Mouse (Mus musculus) heart, adult 8-10 months (tissue): ENCODE measurements around the gene Cd2. TPM values are rescaled to one million over a fixed set of nuclear protein-coding genes. Genes with fewer than 3 reads are reported as not detected.

Source experiments
- DNase-seq: peaks from one replicate; pipeline ENCODE4 v3.0.0; 2022; ENCODE audit warnings: low spot score
- total RNA-seq, 4 experiments: library from RNA; stranded (reverse); gene quantifications; 2 replicates each; pipeline ENCODE4 v1.2.4; 2022

The Cd2 gene
- total RNA-seq, 4 experiments from 2014 or later, result 0.54 to 1.2 (median 1.00) TPM; not detected in 1

GRCm38 (mm10) chr3:101293571-101294135, 5.9 kb upstream of the Cd2 start:
- DNase-seq, result peak; percentile 40

- no peak for DNase-seq
Observed at GRCm38 (mm10) chr3:101292611-101293010, 4.9 kb upstream of the Cd2 start.

- DNase-seq, result no peak
Observed at GRCm38 (mm10) chr3:101290587-101291520, 3.1 kb upstream of the Cd2 start.

- DNase-seq, result no peak
Observed at GRCm38 (mm10) chr3:101290036-101290435, 2.3 kb upstream of the Cd2 start.

GRCm38 (mm10) chr3:101289406-101289805, 1.7 kb upstream of the Cd2 start:
- no peak for DNase-seq

- no peak for DNase-seq
Observed at GRCm38 (mm10) chr3:101286336-101287325, 1.1 kb downstream of the Cd2 start.

- no peak for DNase-seq
Observed at GRCm38 (mm10) chr3:101285851-101286250, 1.9 kb downstream of the Cd2 start.

- DNase-seq, result no peak
Observed at GRCm38 (mm10) chr3:101285021-101285615, 2.6 kb downstream of the Cd2 start.

GRCm38 (mm10) chr3:101283869-101284706, 3.7 kb downstream of the Cd2 start:
- DNase-seq, result no peak

GRCm38 (mm10) chr3:101283441-101283840, 4.3 kb downstream of the Cd2 start:
- DNase-seq, result no peak

GRCm38 (mm10) chr3:101282556-101283180, 5.1 kb downstream of the Cd2 start:
- DNase-seq, result no peak

GRCm38 (mm10) chr3:101281841-101282240, 5.9 kb downstream of the Cd2 start:
- DNase-seq, result no peak

GRCm38 (mm10) chr3:101280348-101281311, 7.1 kb downstream of the Cd2 start:
- DNase-seq, result peak; percentile 81

GRCm38 (mm10) chr3:101279561-101279960, 8.2 kb downstream of the Cd2 start:
- DNase-seq, result no peak

- DNase-seq, result no peak
Observed at GRCm38 (mm10) chr3:101278396-101278795, 9.3 kb downstream of the Cd2 start.

GRCm38 (mm10) chr3:101277830-101278229, 9.9 kb downstream of the Cd2 start:
- no peak for DNase-seq

GRCm38 (mm10) chr3:101276501-101277320, 11.0 kb downstream of the Cd2 start:
- DNase-seq, result no peak
